Mouse (Mus musculus): ENCODE results near the gene Grip1.

Gene Grip1

DNA sequence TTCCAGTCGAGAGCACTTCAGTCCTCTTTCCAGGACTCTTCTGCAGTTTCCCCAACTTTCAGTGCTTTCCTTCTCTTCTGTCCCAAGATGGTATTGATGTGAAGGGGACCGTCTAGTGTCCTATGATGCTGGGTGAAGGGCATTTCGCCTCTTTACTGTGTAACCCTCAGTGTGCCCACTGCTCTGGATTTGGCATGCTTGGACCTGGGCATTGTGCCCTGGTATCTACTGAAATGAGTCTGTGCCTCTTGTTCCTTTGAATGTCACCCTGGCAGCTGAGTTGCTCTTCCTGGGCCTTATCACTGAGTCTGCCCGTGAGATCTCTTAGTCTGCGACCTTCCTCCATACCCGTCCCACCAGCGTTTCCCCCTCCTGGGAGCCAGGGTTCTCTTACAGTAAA, 9.7 kb downstream of the Grip1 start:
- DNase-seq: no peak

GRCm38 (mm10) chr10:119463793-119464192, 10.2 kb downstream of the Grip1 start:
- no peak for DNase-seq

DNA sequence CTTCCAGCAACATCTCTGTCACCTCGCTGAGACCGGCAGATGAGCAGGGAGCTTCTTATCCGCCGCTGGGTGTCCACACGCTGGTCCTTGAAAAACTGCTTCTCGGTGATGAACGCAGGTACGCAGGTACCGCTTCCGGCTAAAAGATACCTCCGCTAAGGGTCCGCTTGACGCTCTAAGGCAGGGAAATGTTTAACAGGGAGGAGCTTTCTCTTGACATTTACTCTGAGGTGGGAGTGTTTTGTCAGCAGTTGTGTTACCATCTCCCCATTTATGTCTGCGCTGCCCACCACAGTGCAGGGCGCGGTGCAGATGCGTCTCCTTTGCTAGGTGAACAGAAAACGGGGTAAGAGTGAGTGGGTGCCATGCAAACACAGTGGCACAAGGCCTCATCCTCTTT, 14.3 kb downstream of the Grip1 start:
- DNase-seq: no peak

GRCm38 (mm10) chr10:119470096-119470495, 16.5 kb downstream of the Grip1 start:
- no peak for DNase-seq

DNA sequence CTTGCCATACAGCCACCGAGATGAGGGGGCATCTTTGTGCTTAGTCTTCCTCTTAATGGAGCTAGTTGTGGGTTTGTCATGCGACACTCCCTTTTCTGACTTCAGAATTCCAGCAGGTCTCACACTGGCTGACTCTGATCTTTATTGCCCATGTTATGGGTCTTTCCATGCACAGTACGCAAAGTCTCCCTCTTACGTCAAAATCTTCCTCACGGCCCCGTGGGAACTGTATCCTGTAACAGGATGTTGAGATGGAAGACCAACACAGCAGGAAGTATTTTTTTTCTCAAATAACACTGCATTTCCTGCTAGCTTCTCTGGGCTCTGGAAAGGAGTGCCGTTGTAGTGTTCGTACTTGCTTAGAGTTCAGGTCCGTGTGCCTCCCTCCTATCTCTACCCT, 21.5 kb downstream of the Grip1 start:
- no peak for DNase-seq

GRCm38 (mm10) chr10:119477661-119478060, 24.0 kb downstream of the Grip1 start:
- DNase-seq: no peak

DNA sequence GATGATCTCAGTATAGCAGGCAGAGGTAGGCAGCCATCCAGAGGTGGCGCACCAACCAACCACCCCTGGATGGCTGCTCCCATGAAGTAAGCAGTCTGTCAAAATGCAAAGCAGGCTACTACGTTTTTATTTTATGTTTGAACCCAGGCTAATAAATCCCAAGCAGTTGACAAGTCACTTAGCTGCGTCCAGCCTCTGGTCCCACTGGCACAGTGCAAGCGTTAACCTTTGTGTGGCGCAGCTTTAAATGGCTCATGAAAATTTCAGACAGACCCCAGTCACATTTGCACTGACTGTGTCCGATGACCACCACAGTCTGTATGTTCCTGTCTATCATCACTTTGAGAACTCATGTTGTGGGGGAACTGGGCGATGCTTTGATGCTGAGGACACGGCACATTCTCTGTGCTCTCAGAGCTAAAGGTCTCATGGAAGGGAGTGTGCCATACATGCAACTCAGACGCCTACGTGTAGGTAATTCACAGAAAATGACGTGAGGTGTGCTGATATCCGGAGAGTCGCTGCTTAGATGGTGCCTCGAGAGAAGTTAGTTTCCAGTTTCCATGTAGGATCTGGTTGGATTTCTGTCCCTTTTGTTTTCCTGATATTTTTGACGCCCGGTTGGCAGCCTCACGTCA, 29.6 kb downstream of the Grip1 start:
- DNase-seq: no peak

- no peak for DNase-seq
Measured at GRCm38 (mm10) chr10:119483766-119484165, 30.1 kb downstream of the Grip1 start.

DNA sequence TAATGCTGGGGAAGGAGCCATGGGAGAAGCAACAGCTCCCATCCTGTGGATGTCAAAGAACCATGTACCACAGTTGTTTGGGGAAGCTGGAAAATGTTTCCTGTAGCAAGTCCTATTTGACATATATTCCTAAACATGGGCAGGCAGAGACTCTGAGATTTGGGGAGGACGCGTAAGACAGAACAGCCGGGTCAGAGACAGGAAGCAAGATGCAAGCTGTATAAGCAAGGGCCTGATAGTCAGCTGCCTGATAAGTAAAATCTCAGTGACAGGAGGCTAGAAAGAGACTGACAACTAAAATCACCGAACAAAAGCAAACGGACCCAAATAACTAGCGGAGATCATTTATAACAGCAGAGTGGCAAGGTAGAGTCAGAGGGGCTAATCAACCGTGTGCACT, 33.3 kb downstream of the Grip1 start:
- no peak for DNase-seq

- no peak for DNase-seq
Measured at GRCm38 (mm10) chr10:119490831-119491230, 37.2 kb downstream of the Grip1 start.

- DNase-seq: no peak
Measured at GRCm38 (mm10) chr10:119495317-119495716, 41.7 kb downstream of the Grip1 start.

DNA sequence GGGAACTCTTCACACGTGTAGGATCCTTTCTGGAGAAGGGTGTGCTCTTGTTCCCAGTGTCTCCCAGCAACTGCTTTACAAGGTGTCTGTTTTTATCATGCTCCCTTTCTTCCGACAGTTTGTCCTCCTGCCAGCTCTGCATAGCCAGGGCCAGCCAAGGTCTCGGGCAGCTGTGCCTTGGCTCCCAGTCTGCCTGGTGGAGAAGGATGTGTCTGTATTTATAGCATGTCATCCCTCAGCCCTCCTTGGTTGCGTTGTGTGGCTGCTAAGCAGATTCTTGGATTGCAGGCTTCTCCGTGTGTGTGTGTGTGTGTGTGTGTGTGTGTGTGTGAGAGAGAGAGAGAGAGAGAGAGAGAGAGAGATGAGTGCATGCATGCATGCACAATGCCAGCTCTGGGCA, 42.6 kb downstream of the Grip1 start:
- DNase-seq: no peak

GRCm38 (mm10) chr10:119521686-119522085, 68.1 kb downstream of the Grip1 start:
- no peak for DNase-seq

GRCm38 (mm10) chr10:119525730-119526129, 72.1 kb downstream of the Grip1 start:
- no peak for DNase-seq

DNA sequence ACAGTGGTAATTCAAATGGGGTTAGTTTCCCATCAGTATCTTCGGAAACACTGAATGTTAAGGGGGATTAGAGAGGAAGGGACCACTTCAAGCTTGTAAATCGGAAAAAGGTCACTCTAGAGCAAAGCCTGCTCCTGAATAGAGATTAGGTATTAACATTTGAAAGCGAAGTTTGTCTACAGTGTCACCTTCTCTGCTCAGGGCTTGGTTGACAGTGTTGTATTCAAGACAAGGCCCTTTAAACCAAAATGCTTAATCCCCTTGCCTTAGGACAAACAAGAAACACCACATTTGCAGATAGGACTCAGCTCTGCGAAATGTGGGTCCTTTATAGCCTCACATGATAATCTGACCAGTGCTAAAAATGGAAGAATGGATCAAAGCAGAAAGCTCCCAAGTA, 81.2 kb downstream of the Grip1 start:
- DNase-seq: no peak

DNA sequence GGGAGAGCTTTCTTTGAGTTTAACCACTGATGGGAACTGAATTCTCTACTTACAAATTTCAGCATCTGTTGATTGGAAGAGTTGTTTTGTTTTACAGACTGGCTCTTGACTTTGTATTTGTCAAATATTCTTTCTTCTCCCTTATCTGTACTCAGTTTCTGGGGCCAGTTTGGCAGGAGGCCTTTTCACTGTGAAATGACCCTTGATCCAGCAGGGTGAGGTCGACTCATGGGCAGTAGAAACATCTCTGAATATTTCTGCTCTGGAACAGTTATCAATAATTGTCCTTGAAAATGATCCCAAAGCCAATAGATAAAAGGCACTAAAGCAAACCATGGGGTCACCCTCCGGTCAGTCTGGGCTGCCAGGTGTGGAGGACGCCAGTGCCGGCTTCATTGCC, 88.0 kb downstream of the Grip1 start:
- DNase-seq: no peak

DNA sequence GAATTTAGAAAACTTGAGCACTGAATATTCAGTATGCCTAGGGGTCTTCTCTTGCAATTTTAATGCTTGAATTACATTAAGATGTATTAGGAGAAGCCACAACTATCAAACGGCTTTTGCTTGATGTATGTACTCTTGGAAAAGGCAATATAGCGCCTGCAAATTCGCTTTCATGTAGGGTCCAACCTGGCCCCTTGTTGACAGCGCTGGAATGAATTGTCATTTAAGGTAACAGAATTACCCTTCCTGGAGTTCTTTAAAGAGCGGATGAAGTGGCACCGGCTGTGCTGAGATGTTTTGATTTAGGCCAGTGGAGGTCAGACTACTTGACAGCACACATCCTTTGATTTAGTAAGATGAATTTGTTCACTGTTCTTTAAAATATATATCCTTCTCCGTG, 90.1 kb downstream of the Grip1 start:
- DNase-seq: no peak

DNA sequence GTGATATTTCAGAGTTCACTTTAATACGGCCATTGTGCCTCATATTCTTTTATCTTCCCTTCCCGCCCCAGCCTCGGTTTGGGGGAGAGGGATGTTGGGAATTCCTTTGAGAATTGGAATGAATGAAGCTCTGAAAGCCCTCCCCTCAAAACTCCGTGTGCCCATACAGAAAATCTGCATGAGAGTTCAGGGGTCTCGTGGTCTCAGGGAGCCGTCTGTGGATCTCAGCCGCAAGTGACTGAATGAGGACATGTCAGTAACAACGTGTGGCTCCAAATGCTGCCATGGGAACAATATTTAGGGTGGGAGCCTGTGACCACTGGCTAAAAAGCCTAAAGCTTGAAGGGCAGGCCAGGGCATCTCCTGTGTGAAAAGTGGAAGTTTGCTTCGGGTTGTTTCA, 91.1 kb downstream of the Grip1 start:
- no peak for DNase-seq

DNA sequence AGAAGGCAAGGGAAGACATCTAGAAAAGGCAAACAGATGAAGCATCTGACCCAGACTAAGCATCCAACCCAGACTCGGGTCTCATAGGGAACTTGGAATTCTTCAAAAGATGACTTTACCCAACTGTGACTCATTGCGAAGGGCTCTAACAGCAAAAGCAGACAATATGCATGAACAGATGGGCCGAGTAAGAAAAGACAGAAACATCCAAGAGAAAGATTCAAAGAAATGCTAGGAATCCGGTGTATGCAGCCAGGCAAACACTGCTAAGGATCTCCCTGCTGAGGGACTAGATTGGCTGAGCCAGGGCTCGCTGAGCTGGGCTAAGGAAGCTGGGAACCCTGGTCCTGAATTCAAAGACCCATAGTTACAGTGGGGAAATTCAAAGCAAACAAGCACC, 94.2 kb downstream of the Grip1 start:
- no peak for DNase-seq

- DNase-seq: no peak
Measured at GRCm38 (mm10) chr10:119548774-119549173, 95.1 kb downstream of the Grip1 start.

- DNase-seq: no peak
Measured at GRCm38 (mm10) chr10:119550630-119551029, 97.0 kb downstream of the Grip1 start.

DNA sequence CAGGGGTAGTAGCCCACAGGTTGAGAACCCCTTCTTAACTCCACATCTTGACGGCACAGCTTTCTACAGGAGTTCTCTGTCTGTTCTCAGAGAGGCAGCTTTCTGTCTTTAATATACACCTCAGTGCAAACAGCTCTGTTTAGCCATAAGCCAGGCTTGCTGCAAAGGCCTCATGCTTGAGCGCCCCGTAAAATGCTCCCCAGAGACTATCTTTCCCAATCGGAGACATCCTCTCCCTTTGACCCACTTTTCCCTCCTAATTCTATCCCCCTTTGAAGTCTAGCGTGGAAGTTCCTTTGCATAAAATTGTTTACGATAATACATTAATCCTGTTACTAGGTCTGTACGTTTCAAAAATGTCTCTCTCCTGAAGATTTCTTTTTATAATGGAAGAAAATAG, 102.7 kb downstream of the Grip1 start:
- no peak for DNase-seq

DNA sequence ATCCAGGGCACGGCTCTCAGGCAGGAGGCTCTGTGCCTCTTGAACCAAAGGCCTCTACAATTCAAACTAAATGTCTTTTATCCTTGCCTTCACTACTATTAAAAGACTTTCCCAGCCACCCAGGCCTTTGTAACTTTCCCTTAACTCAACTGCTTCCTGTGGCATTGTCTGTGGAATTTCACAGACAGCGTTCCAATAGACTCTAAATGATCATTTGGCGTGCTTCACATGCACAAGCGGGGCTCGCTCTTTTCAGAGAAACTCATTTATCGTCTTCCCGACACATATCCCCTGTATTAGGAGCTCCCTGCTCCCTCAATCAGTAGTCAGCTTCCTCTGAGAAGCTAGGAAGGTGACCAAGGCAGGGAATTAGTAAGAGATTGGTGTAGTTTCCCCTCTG, 104.8 kb downstream of the Grip1 start:
- no peak for DNase-seq

GRCm38 (mm10) chr10:119564862-119565261, 111.2 kb downstream of the Grip1 start:
- no peak for DNase-seq

GRCm38 (mm10) chr10:119573134-119573533, 119.5 kb downstream of the Grip1 start:
- DNase-seq: no peak

GRCm38 (mm10) chr10:119575780-119576179, 122.2 kb downstream of the Grip1 start:
- DNase-seq: no peak
